ENCODE assay signal across 18 mouse cellular contexts in genomic region chr6:33972801-33973200, GRCm38 (mm10). TPM values are rescaled to one million over a fixed set of nuclear protein-coding genes. Genes with fewer than 3 reads are reported as not detected.
"Had no signal": no experiment of that assay in that cellular context is flagged by ENCODE, and none has a peak within 500 bp of the region (broad histone marks: within the 10 kb centered on the region; RNA-seq: fewer than 3 reads in every experiment).

No protein-coding gene starts in this region.

- ATAC-seq: midbrain, embryonic 16.5 days had no signal

- H3K4me2 ChIP-seq: lung, embryonic 14.5 days; midbrain, embryonic 12.5 days; neural tube, embryonic 12.5 days had no signal

- H3K9ac ChIP-seq: lung, embryonic 14.5 days; midbrain, embryonic 12.5 days; neural tube, embryonic 12.5 days had no signal

- H3K9me3 ChIP-seq: megakaryocyte, embryonic 14.5 days; midbrain, embryonic 12.5 days; neural tube, embryonic 12.5 days had no signal

- DNase-seq: lung, adult 18-20 months; lung, embryonic 14.5 days; lung, postnatal 10 days; lung, postnatal 4 days; midbrain, embryonic 14.5 days; right cerebral cortex, postnatal 14 days; right cerebral cortex, postnatal 4 days; spleen, adult 18-20 months; thymus, adult 18-20 months; thymus, postnatal 14 days; thymus, postnatal 36 days had no signal

- H3K27ac ChIP-seq: midbrain, embryonic 12.5 days; neural tube, embryonic 12.5 days had no signal

- H3K4me1 ChIP-seq: megakaryocyte, embryonic 14.5 days had no signal

- H3K4me3 ChIP-seq: megakaryocyte, embryonic 14.5 days; midbrain, embryonic 12.5 days; neural tube, embryonic 12.5 days had no signal

- H3K27me3 ChIP-seq: megakaryocyte, embryonic 14.5 days; midbrain, embryonic 12.5 days; neural tube, embryonic 12.5 days had no signal

- H3K36me3 ChIP-seq: midbrain, embryonic 12.5 days; neural tube, embryonic 12.5 days had no signal

RNA-seq across cellular contexts. Expression of gene Lrguk, which starts 56.4 kb away (rescaled TPM):
- total RNA-seq: monocyte, adult 5-6 weeks; neutrophil, adult 5-6 weeks had no signal
- polyA plus RNA-seq: small intestine, adult 2 months had no signal
